Mouse (Mus musculus) MN1 (cell line): ENCODE results near the gene Tmem210.
"Not testable (repeated sequence)": the region's sequence is repeated elsewhere in the genome, so short reads cannot be mapped to it uniquely, and the experiment has no call there.

ENCODE experiments used
- DNase-seq: peaks from one replicate; pipeline ENCODE4 v3.0.0-alpha.2; 2016; ENCODE audit warnings: low spot score

The Tmem210 gene

GRCm38 (mm10) chr2:25287927-25288649 lies at the start of gene Tmem210:
Tmem210 (plus strand) TSS chr2:25288145.
- no peak for DNase-seq

GRCm38 (mm10) chr2:25239766-25240165 lies 48.2 kb upstream of the Tmem210 start:
- DNase-seq: no peak

GRCm38 (mm10) chr2:25240310-25240709 lies 47.6 kb upstream of the Tmem210 start:
- no peak for DNase-seq

DNA sequence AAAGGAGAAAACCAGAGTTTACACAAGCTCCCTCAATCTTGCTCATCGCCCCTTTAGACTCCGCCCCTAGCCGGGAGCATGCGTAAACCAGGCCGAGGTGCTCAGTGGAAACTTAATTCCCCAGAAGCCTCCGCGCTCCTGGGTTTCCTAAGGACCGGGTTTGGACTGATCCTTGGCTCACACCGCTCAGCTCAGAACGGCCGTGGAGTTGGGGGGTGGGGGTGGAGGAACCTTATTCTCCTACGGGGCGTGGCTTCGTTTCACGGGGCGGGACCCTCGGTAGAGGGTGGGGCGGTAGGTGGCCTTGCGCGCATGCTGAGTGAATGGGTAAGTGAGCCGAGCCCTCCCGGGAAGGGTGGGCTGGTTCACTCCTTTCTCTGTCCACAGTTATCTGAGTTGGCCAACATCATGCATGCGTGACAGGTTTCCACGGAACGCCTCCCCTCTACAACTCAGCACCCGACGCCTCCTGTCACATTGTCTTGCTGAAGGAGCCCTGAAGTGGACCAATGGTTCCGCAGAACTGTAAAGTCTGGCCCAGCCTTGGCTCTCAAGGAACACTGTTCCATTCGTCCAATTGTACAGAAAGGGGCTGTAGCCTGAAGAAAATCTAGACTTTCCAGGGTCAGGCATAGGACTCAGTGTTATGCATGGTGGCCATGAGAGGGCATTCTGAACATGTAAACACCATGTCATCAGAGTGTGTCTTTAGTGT lies 47.1 kb upstream of the Tmem210 start:
- DNase-seq: peak; percentile 68

GRCm38 (mm10) chr2:25241438-25241775 lies 46.5 kb upstream of the Tmem210 start:
- DNase-seq: no peak

- DNase-seq: peak; percentile 30
Observed at GRCm38 (mm10) chr2:25242101-25242506, 45.8 kb upstream of the Tmem210 start, which contains the start of the genes Rnf208 and Cysrt1. Rnf208 (plus strand) TSS chr2:25242255. Cysrt1 (minus strand) TSS chr2:25242452.

- DNase-seq: no peak
Observed at GRCm38 (mm10) chr2:25243342-25243741, 44.6 kb upstream of the Tmem210 start.

- DNase-seq: no peak
Observed at GRCm38 (mm10) chr2:25244144-25244543, 43.8 kb upstream of the Tmem210 start.

- DNase-seq: no peak
Observed at GRCm38 (mm10) chr2:25246183-25247072, 41.5 kb upstream of the Tmem210 start, which contains the start of gene AL732309.1. AL732309.1 (minus strand) TSS chr2:25246863.

- DNase-seq: no peak
Observed at GRCm38 (mm10) chr2:25252331-25252730, 35.6 kb upstream of the Tmem210 start.

DNA sequence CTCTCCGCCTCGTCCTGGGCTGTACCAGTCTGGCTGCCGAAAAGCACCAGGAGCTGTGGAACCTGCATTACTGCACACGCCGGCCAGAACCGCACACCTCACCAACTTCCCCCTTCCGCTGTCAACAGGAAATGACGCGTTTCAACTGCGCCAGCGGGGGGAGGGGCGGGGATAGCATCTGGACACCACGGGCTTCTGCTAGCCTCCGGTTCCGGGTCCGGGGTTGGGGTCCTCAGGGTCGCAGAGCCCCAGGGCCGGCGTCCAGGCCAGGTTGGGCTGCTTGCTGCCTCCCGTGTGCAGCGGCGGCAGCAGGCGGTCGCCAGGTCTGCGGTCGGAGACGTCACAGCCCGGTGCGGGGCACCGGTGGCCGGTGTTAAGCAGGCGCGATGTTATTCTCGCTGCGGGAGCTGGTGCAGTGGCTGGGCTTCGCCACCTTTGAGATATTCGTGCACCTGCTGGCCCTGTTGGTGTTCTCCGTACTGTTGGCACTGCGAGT lies 32.6 kb upstream of the Tmem210 start, which contains the start of gene Tmem203:
Gene Tmem203, plus strand, starts transcription at position 156 of the 496 bp plus-strand sequence.
- DNase-seq: peak; percentile 87

GRCm38 (mm10) chr2:25256443-25257109 lies 31.4 kb upstream of the Tmem210 start:
- peak; percentile 80 for DNase-seq

- DNase-seq: not testable (repeated sequence)
Observed at GRCm38 (mm10) chr2:25257250-25257649, 30.7 kb upstream of the Tmem210 start.

GRCm38 (mm10) chr2:25258887-25259286 lies 29.1 kb upstream of the Tmem210 start:
- no peak for DNase-seq

- peak; percentile 56 for DNase-seq
Observed at GRCm38 (mm10) chr2:25261870-25262269, 26.1 kb upstream of the Tmem210 start.

GRCm38 (mm10) chr2:25262291-25262767 lies 25.6 kb upstream of the Tmem210 start, which contains the start of gene Tprn:
Tprn (plus strand) TSS chr2:25262618.
- peak; percentile 96 for DNase-seq

- DNase-seq: peak; percentile 67
Observed at GRCm38 (mm10) chr2:25262795-25263622, 24.9 kb upstream of the Tmem210 start.

- no peak for DNase-seq
Observed at GRCm38 (mm10) chr2:25263623-25264285, 24.2 kb upstream of the Tmem210 start.

DNA sequence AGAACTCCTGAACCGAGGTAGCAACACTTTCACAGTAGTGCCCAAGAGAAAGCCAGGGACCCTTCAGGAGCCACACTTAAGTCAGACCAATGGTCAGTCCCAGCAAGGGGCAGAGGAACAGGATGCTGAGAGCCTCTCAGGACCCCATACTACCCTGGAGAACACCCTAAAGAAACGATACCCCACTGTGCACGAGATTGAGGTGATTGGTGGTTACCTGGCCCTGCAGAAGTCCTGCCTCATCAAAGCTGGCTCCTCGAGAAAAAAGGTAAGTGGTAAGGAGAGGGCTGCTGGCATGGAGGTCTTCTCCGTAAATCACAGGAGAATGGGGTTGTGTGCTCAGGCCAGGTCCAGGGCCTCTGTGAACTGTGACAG lies 23.7 kb upstream of the Tmem210 start:
- no peak for DNase-seq

GRCm38 (mm10) chr2:25264851-25265250 lies 23.1 kb upstream of the Tmem210 start:
- no peak for DNase-seq
